Mouse (Mus musculus) forebrain, embryonic 16.5 days (tissue): ENCODE data around the gene Mtfr1l. TPM values are rescaled to one million over a fixed set of nuclear protein-coding genes. Genes with fewer than 3 reads are reported as not detected.

ENCODE experiments used
- ATAC-seq: fragments of 200-750 bp; cut with Nextera tagmentation; 2 replicates; pipeline ENCODE4 v1.8.0; 2017; ENCODE audit warnings: mild to moderate bottlenecking, moderate library complexity
- H3K27ac ChIP-seq: fragments of 300-500 bp; sonication (generic); 2 replicates; pipeline ENCODE4 v1.5.1; 2014; ENCODE audit warnings: low read length, control low read depth
- H3K27me3 ChIP-seq: fragments of 300-500 bp; sonication (generic); replicated peaks from 2 replicates; pipeline ENCODE4 v1.6.1; 2014; ENCODE audit warnings: low read length; ENCODE audit not compliant: control insufficient read depth, insufficient read depth
- H3K36me3 ChIP-seq: fragments of 300-500 bp; sonication (generic); 2 replicates; pipeline ENCODE4 v1.6.1; 2014; ENCODE audit not compliant: control insufficient read depth, insufficient read depth
- H3K4me1 ChIP-seq: fragments of 300-500 bp; sonication (generic); replicated peaks from 2 replicates; pipeline ENCODE4 v1.6.1; 2014; ENCODE audit warnings: low read length; ENCODE audit not compliant: control insufficient read depth, insufficient read depth
- H3K4me2 ChIP-seq: fragments of 300-500 bp; sonication (generic); 2 replicates; pipeline ENCODE4 v1.6.1; 2014; ENCODE audit warnings: mild to moderate bottlenecking, low read length, control low read depth
- H3K4me3 ChIP-seq: fragments of 300-500 bp; sonication (generic); replicated peaks from 2 replicates; pipeline ENCODE4 v1.5.1; 2014; ENCODE audit warnings: mild to moderate bottlenecking, low read length, control low read depth
- H3K9ac ChIP-seq: fragments of 300-500 bp; sonication (generic); replicated peaks from 2 replicates; pipeline ENCODE4 v1.6.1; 2014; ENCODE audit warnings: low read depth, low read length, control low read depth
- H3K9me3 ChIP-seq: fragments of 300-500 bp; sonication (generic); 2 replicates; pipeline ENCODE4 v1.6.1; 2016; ENCODE audit warnings: low read length; ENCODE audit not compliant: control insufficient read depth
- WGBS: fragments of 180-500 bp; shearing (Covaris S2); extraction: QIAGEN DNeasy Blood & Tissue Kit; methylation state at CpG from one replicate; pipeline ENCODE4 v1.1.7; 2014; 5-methylcytosine and 5-hydroxymethylcytosine counted together
- polyA plus RNA-seq: library from polyadenylated mRNA; unstranded; fragments of >200 nt; fragmentation: Nextera tagmentation; extraction: Ambion mirVana; gene quantifications from 2 replicates; pipeline ENCODE4 v1.2.1, GENCODE M21; 2015

Gene Mtfr1l
- polyA plus RNA-seq: 166 and 180 TPM in 2 replicates

GRCm38 (mm10) chr4:134534932-134535786 lies at the start of gene Mtfr1l:
Mtfr1l (minus strand) TSS chr4:134535387.
- under 1% methylated on average over 60 of the region's 71 CpGs for WGBS
- ATAC-seq: peak; percentile 98
- Histone ChIP-seq H3K9ac (peak within 1 kb of the TSS; percentile 82), H3K9me3 (no peaks in the 10 kb centered on the region), H3K4me3 (peak within 1 kb of the TSS; percentile 96), H3K27me3 (no peaks in the 10 kb centered on the region), H3K4me2 (peak within 1 kb of the TSS; percentile 99), H3K36me3 (peaks cover 11% of the 10 kb centered on the region), H3K27ac (peak within 1 kb of the TSS; percentile 73), H3K4me1 (peaks cover 17% of the 10 kb centered on the region)

- H3K9me3 ChIP-seq: no peaks in the 10 kb centered on the region
- H3K4me3 ChIP-seq: no peak overlapping the region
- ATAC-seq: no peak
- WGBS: 81% methylated on average over 3 of the region's 3 CpGs
- peaks cover 35% of the 10 kb centered on the region for H3K4me1 ChIP-seq
- H3K4me2 ChIP-seq: no peak overlapping the region
- no peaks in the 10 kb centered on the region; the same call in 1 of the 2 replicates for H3K27me3 ChIP-seq
- H3K9ac ChIP-seq: no peak overlapping the region
- H3K36me3 ChIP-seq: no peaks in the 10 kb centered on the region
- no peak overlapping the region for H3K27ac ChIP-seq
These were observed 48.3 kb upstream of the Mtfr1l start for GRCm38 (mm10) chr4:134583513-134583912.

GRCm38 (mm10) chr4:134581365-134581764 lies 46.2 kb upstream of the Mtfr1l start:
- Histone ChIP-seq H3K4me2 (no peak overlapping the region), H3K4me1 (peaks cover 37% of the 10 kb centered on the region), H3K27ac (peak overlapping the region; percentile 77), H3K36me3 (no peaks in the 10 kb centered on the region), H3K4me3 (no peak overlapping the region), H3K9me3 (no peaks in the 10 kb centered on the region), H3K27me3 (no peaks in the 10 kb centered on the region; the same call in 1 of the 2 replicates), H3K9ac (no peak overlapping the region; the same call in 1 of the 2 replicates)
- no peak for ATAC-seq
- 52% methylated on average over 8 of the region's 8 CpGs for WGBS

GRCm38 (mm10) chr4:134580351-134581148 lies 45.4 kb upstream of the Mtfr1l start:
- 47% methylated on average over 15 of the region's 15 CpGs for WGBS
- no peak overlapping the region for H3K9ac ChIP-seq
- no peak overlapping the region for H3K4me3 ChIP-seq
- H3K27me3 ChIP-seq: no peaks in the 10 kb centered on the region; the same call in 1 of the 2 replicates
- no peaks in the 10 kb centered on the region for H3K9me3 ChIP-seq
- peak overlapping the region; percentile 77 for H3K27ac ChIP-seq
- peaks cover 37% of the 10 kb centered on the region for H3K4me1 ChIP-seq
- no peak overlapping the region for H3K4me2 ChIP-seq
- H3K36me3 ChIP-seq: no peaks in the 10 kb centered on the region
- peak; percentile 84 for ATAC-seq

GRCm38 (mm10) chr4:134579620-134580019 lies 44.4 kb upstream of the Mtfr1l start:
- Histone ChIP-seq H3K27ac (no peak overlapping the region), H3K4me1 (peaks cover 37% of the 10 kb centered on the region), H3K9me3 (no peaks in the 10 kb centered on the region), H3K4me2 (no peak overlapping the region), H3K27me3 (no peaks in the 10 kb centered on the region; the same call in 1 of the 2 replicates), H3K9ac (no peak overlapping the region), H3K4me3 (no peak overlapping the region), H3K36me3 (no peaks in the 10 kb centered on the region)
- 23% methylated on average over 5 of the region's 5 CpGs for WGBS
- ATAC-seq: no peak

- Histone ChIP-seq H3K36me3 (no peaks in the 10 kb centered on the region), H3K9ac (peak overlapping the region; percentile 18; the same call in 1 of the 2 replicates), H3K9me3 (no peaks in the 10 kb centered on the region), H3K4me3 (no peak overlapping the region), H3K27ac (no peak overlapping the region), H3K27me3 (no peaks in the 10 kb centered on the region; the same call in 1 of the 2 replicates), H3K4me1 (peaks cover 37% of the 10 kb centered on the region), H3K4me2 (no peak overlapping the region)
- no peak for ATAC-seq
- 13% methylated on average over 11 of the region's 11 CpGs for WGBS
These were observed 44.0 kb upstream of the Mtfr1l start for GRCm38 (mm10) chr4:134579212-134579611.

- H3K36me3 ChIP-seq: no peaks in the 10 kb centered on the region
- H3K27me3 ChIP-seq: no peaks in the 10 kb centered on the region
- H3K4me2 ChIP-seq: no peak overlapping the region
- H3K9me3 ChIP-seq: no peaks in the 10 kb centered on the region
- no peak overlapping the region for H3K9ac ChIP-seq
- H3K4me3 ChIP-seq: no peak overlapping the region
- WGBS: 69% methylated on average over 5 of the region's 5 CpGs
- H3K4me1 ChIP-seq: peaks cover 37% of the 10 kb centered on the region
- no peak for ATAC-seq
- no peak overlapping the region for H3K27ac ChIP-seq
These were observed 43.2 kb upstream of the Mtfr1l start for GRCm38 (mm10) chr4:134578407-134578806.

- WGBS: 85% methylated on average over 2 of the region's 2 CpGs
- Histone ChIP-seq H3K27ac (no peak overlapping the region), H3K4me2 (no peak overlapping the region), H3K4me3 (no peak overlapping the region), H3K4me1 (peaks cover 37% of the 10 kb centered on the region), H3K36me3 (no peaks in the 10 kb centered on the region), H3K9me3 (no peaks in the 10 kb centered on the region), H3K9ac (no peak overlapping the region), H3K27me3 (no peaks in the 10 kb centered on the region)
- no peak for ATAC-seq
These were observed 42.1 kb upstream of the Mtfr1l start for GRCm38 (mm10) chr4:134577281-134577680.

GRCm38 (mm10) chr4:134575486-134575885 lies 40.3 kb upstream of the Mtfr1l start:
- H3K27ac ChIP-seq: no peak overlapping the region
- no peaks in the 10 kb centered on the region for H3K27me3 ChIP-seq
- H3K9ac ChIP-seq: no peak overlapping the region
- no peak overlapping the region for H3K4me2 ChIP-seq
- H3K36me3 ChIP-seq: no peaks in the 10 kb centered on the region
- ATAC-seq: no peak
- H3K4me1 ChIP-seq: peaks cover 27% of the 10 kb centered on the region
- 68% methylated on average over 11 of the region's 11 CpGs for WGBS
- no peak overlapping the region for H3K4me3 ChIP-seq
- H3K9me3 ChIP-seq: no peaks in the 10 kb centered on the region
